ENCODE assay signal across 9 mouse cellular contexts in the genomic region with DNA sequence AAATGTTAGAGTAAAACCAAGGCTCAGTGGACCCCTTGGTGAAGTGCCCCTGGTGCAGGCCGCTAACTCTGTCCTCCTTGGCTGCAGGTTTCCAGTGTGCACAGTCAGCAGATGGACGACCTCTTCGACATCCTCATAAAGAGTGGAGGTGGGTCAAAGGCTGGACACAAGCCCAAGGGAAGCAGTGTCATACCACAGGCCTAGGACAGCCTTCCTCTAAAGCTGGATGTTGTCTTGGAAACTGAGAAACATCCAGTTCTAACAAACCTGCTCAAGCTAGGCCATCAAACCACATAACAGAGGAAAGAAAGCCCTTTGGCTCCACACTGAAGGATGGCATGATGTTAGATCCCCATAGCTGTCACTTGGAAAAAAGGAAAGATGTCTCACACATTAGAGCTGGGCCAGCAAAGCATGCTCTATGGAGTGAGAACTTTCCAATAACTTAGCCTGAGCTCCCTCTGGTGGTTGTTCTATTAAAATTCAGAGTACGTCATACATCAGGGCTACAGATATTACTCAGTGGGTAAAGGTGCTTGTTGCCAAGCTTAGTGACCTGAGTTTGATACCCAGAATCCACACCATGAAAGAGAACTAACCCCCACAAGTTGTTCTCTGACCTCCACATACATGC.
DNase-seq lines count a peak whose midpoint lies in the region; ATAC-seq and TF ChIP-seq lines count a peak whose summit lies in the region.
"Had no signal": no experiment of that assay in that cellular context is flagged by ENCODE, and none has a peak within 500 bp of the region (broad histone marks: within the 10 kb centered on the region; RNA-seq: fewer than 3 reads in every experiment).

No protein-coding gene starts in this region.

- no peak overlapping the region for H3K4me3 ChIP-seq in forebrain, embryonic 12.5 days (replicated peaks)
- no peak overlapping the region for H3K4me3 ChIP-seq in kidney, adult 2 months (ENCODE audit: insufficient read depth, low read depth, low read length)
- H3K4me3 ChIP-seq: liver, embryonic 15.5 days had no signal

- no peaks in the 10 kb centered on the region for H3K4me1 ChIP-seq in forebrain, embryonic 12.5 days
- no peaks in the 10 kb centered on the region for H3K4me1 ChIP-seq in kidney, adult 2 months (ENCODE audit: control insufficient read depth, insufficient read depth, low read length)
- H3K4me1 ChIP-seq: liver, embryonic 15.5 days had no signal

- peak; percentile 77 for DNase-seq in gastrocnemius, adult 18-20 months (ENCODE audit: low spot score)
- DNase-seq in gastrocnemius, postnatal 4 days (ENCODE audit: low spot score in 2 of 2) = no peak
- DNase-seq in 416B (ENCODE audit: low read depth) (peak; percentile 68), ZHBTc4 (ENCODE audit: low read depth, low spot score) (peak; percentile 64)
- DNase-seq in kidney, adult 2 months = peak; percentile 75
- peak; percentile 87 for DNase-seq in lung, postnatal 36 days

- WGBS in forebrain, embryonic 12.5 days = 79% methylated on average over 4 of the region's 4 CpGs
- 46% methylated on average over 4 of the region's 4 CpGs for WGBS in kidney, adult 2 months

- 0 out of 2 replicates have a peak, but pooled peaks have one; percentile 13 for TF ChIP-seq CTCF in kidney, adult 2 months (conservative IDR thresholded peaks at IDR 0.05; ENCODE audit: insufficient read depth, insufficient read length, low read depth, low read length)

- no peak for TF ChIP-seq POLR2A in kidney, adult 2 months (IDR thresholded peaks at IDR 0.05; ENCODE audit: low read depth, low read length)

- H3K27me3 ChIP-seq in forebrain, embryonic 12.5 days = no peaks in the 10 kb centered on the region
- no peaks in the 10 kb centered on the region for H3K27me3 ChIP-seq in kidney, adult 2 months (replicated peaks; ENCODE audit: control insufficient read depth, insufficient read depth, low read length)
- H3K27me3 ChIP-seq: liver, embryonic 15.5 days had no signal

- peak; percentile 77 for ATAC-seq in forebrain, embryonic 12.5 days (ENCODE audit: low FRiP score)
- no peak; the same call in 1 of the 2 replicates for ATAC-seq in erythroid progenitor cell, adult 5-6 weeks (replicated peaks; ENCODE audit: low FRiP score, poor library complexity, severe bottlenecking)

- H3K4me2 ChIP-seq in forebrain, embryonic 12.5 days = no peak overlapping the region
- H3K4me2 ChIP-seq: liver, embryonic 15.5 days had no signal

- no peak overlapping the region for H3K9ac ChIP-seq in forebrain, embryonic 12.5 days
- H3K9ac ChIP-seq: liver, embryonic 15.5 days had no signal

- no peak overlapping the region for H3K27ac ChIP-seq in forebrain, embryonic 12.5 days
- H3K27ac ChIP-seq in kidney, adult 2 months (ENCODE audit: insufficient read depth, low read depth, low read length) = no peak overlapping the region
- H3K27ac ChIP-seq: liver, embryonic 15.5 days had no signal

- peaks cover 66% of the 10 kb centered on the region for H3K36me3 ChIP-seq in forebrain, embryonic 12.5 days (replicated peaks)
- H3K36me3 ChIP-seq in kidney, adult 2 months (ENCODE audit: control insufficient read depth, insufficient read depth, low read length) = peaks cover 5% of the 10 kb centered on the region; the same call in 1 of the 2 replicates

- no peaks in the 10 kb centered on the region for H3K9me3 ChIP-seq in forebrain, embryonic 12.5 days
- H3K9me3 ChIP-seq: liver, embryonic 15.5 days had no signal

Comparison
In these comparisons a context has a peak if more than half of its experiments do, and no peak if none do; other contexts are left out.
1. DNase-seq: peak in gastrocnemius, adult 18-20 months (single experiment), 416B (single experiment), ZHBTc4 (single experiment), kidney, adult 2 months (single experiment) and lung, postnatal 36 days (single experiment); none in gastrocnemius, postnatal 4 days (0 of 2).